Mouse (Mus musculus): ENCODE data around the gene Garnl3.
"Not testable (repeated sequence)": the region's sequence is repeated elsewhere in the genome, so short reads cannot be mapped to it uniquely, and the experiment has no call there.

The Garnl3 gene

DNA sequence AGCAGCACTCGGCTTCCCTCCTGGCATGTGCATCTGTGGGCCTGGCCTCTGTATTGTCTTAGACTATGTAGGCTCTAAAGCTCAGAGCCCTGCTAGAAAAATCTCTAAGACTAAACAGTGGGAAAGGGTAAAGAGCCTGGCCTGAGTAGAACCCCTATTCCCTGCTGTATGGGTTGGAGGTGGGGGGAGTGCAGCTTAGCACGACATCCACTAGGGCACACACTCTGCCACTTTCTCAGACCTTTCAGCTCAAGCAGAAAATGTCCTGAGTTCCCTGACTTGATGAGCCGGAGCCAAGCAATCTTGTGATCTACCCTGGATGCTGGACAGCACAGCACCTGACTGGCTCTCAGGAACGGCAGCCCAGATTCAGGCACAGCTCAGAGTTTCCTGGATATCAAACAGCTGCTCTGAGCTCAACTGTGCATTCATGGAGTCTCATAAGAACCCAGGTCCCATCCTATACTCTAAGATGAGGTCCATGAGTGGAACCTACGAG lies 24.9 kb upstream of the Garnl3 start:
- DNase-seq (ENCODE audit: extremely low spot score): no peak

- peak; percentile 73 for DNase-seq (ENCODE audit: extremely low spot score)
Measured at GRCm38 (mm10) chr2:33154751-33155372, 23.4 kb upstream of the Garnl3 start.

DNA sequence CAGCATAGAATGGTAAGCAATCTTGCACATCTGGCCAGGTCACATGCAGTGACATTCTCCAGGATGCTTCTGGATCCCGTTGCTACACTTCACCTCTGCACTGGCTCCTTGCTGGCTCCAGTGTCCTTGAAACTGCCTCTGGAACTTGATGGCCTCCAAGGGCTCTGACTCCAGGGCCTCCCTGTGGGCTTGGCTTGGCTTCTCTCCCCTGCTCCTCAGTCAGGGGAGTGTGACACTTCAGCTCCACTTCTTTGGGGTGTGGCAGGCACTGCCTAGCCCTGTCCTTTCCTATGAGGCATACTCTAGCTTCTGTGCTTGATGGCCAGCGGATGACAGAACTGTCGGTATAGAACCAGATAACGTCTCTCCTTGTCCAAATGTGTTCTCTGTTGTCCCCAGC lies 15.5 kb upstream of the Garnl3 start:
- no peak for DNase-seq (ENCODE audit: extremely low spot score)

DNA sequence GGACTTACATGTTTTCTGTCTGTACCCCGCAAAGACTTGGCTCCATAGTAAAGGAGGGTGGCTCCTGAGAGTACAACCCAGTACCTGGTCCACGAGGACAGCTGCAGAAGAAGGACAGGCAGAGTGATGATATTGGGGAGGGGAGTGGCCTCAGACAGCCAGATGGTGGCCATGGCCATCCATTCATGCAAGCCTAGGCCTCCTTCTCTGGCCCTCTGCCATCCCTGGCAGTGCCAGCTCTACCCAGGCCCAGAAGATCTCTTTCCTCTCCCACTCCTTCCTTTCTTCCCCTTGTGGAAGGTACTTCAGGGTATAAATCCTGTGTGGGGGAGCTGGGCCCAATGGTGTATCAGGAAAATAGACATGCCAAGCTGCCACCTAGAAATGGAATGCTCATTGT lies 11.8 kb upstream of the Garnl3 start:
- no peak for DNase-seq (ENCODE audit: extremely low spot score)

GRCm38 (mm10) chr2:33138491-33138890 lies 7.0 kb upstream of the Garnl3 start:
- no peak for DNase-seq (ENCODE audit: extremely low spot score)

GRCm38 (mm10) chr2:33137731-33138130 lies 6.3 kb upstream of the Garnl3 start:
- no peak for DNase-seq (ENCODE audit: extremely low spot score)

- DNase-seq (ENCODE audit: extremely low spot score): no peak
Measured at GRCm38 (mm10) chr2:33137244-33137643, 5.8 kb upstream of the Garnl3 start.

- DNase-seq (ENCODE audit: extremely low spot score): no peak
Measured at GRCm38 (mm10) chr2:33136366-33136765, 4.9 kb upstream of the Garnl3 start.

DNA sequence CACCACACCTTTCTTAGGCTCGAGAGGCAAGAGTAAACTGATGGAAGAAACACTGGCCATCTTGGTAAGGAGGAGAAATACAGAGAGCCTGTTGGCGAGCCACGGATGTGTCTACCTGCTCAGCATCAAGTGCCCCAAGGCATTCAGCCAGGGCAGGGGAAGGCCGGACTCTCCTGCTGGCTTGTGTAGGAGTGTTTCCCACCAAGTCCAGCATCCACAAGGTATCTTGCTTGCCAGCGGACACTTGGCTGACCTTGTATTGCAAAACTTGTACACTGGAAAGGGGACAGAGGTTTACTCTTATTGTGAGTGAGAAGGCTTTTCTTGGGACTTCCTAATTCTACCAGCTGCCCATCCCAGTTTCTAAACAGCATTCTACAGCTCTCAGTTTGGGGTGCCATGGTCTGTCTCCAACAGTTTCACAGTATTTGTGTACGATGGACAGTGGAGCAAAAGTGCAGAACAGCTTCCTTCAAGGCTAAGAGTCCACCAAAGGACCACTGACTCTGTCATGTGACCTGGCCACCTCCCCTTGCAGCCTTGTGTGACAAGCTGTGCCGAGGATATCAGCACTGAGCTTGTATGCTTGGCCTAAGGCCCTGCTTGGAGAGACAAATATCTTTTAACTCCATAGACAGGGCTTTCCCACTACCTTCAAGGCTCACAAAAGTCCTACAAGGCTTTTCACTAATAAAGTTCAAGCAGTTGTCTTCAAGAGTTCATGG lies 3.5 kb upstream of the Garnl3 start:
- no peak for DNase-seq (ENCODE audit: extremely low spot score)

- no peak for DNase-seq (ENCODE audit: extremely low spot score)
Measured at GRCm38 (mm10) chr2:33132306-33132705, 852 bp upstream of the Garnl3 start.

GRCm38 (mm10) chr2:33130526-33131483 lies 649 bp downstream of the Garnl3 start:
- DNase-seq (ENCODE audit: extremely low spot score): peak; percentile 99

GRCm38 (mm10) chr2:33130141-33130525 lies 1.3 kb downstream of the Garnl3 start:
- no peak for DNase-seq (ENCODE audit: extremely low spot score)

- no peak for DNase-seq (ENCODE audit: extremely low spot score)
Measured at GRCm38 (mm10) chr2:33129696-33130095, 1.8 kb downstream of the Garnl3 start.

GRCm38 (mm10) chr2:33129005-33129404 lies 2.4 kb downstream of the Garnl3 start:
- no peak for DNase-seq (ENCODE audit: extremely low spot score)

- DNase-seq (ENCODE audit: extremely low spot score): no peak
Measured at GRCm38 (mm10) chr2:33127271-33127670, 4.2 kb downstream of the Garnl3 start.

- no peak for DNase-seq (ENCODE audit: extremely low spot score)
Measured at GRCm38 (mm10) chr2:33122856-33123255, 8.6 kb downstream of the Garnl3 start.

DNA sequence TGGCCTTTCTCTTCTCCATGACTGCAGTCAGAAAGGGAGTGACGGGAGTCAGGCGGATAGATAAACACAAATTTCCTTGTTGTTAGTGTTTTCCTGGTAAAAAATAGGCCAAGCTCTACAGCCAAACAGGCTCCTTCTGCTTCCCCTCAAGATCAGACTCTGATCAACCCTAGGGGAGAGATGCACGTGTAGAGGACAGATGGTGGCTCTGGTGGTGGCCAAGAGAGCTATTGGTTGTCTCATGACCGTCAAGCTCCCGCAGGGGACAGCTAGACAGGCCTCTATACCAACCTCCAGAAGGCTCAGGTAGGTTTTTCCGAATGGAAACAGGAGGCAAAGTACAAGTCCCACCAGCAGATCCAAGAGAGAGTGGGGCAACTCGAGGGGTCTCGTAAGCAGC lies 30.9 kb downstream of the Garnl3 start:
- DNase-seq (ENCODE audit: extremely low spot score): no peak

DNA sequence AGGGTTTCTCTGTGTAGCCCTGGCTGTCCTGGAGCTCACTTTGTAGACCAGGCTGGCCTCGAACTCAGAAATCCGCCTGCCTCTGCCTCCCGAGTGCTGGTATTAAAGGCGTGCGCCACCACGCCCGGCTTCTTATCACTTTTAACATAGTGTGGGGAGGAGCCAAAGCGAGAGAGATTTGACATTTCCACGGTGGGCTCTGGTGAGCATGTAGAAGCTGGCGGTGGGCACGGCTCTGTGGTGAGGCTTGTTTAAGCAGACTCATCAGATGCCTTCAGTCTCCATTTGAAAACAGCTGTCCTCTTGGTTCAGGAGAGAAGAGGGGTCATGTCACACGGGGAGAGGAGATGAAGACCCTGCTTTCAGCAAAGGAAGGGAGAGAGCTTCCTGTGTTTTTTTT lies 34.1 kb downstream of the Garnl3 start:
- DNase-seq (ENCODE audit: extremely low spot score): not testable (repeated sequence)

DNA sequence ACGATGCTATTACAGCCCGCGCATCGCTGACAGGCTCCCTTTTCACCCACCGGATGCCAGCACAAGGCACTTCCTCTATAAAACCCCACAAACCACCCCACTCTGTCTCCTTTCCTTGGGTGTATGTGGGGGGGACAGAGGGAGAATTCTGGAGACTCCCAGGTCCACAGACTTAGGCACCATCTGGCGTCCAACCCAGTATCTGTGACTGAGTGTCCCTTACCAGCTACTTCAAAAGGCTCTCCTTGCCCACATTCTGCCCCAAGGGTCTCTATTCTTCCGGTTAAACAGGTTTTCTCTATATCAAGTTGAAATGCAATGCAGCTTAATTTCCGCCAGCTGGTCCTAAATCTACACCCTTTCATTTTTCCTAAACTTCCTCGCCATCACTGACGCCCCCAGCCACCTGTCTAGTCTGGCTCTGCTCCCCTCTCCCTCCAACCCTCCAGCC lies 36.2 kb downstream of the Garnl3 start:
- DNase-seq (ENCODE audit: extremely low spot score): no peak

DNA sequence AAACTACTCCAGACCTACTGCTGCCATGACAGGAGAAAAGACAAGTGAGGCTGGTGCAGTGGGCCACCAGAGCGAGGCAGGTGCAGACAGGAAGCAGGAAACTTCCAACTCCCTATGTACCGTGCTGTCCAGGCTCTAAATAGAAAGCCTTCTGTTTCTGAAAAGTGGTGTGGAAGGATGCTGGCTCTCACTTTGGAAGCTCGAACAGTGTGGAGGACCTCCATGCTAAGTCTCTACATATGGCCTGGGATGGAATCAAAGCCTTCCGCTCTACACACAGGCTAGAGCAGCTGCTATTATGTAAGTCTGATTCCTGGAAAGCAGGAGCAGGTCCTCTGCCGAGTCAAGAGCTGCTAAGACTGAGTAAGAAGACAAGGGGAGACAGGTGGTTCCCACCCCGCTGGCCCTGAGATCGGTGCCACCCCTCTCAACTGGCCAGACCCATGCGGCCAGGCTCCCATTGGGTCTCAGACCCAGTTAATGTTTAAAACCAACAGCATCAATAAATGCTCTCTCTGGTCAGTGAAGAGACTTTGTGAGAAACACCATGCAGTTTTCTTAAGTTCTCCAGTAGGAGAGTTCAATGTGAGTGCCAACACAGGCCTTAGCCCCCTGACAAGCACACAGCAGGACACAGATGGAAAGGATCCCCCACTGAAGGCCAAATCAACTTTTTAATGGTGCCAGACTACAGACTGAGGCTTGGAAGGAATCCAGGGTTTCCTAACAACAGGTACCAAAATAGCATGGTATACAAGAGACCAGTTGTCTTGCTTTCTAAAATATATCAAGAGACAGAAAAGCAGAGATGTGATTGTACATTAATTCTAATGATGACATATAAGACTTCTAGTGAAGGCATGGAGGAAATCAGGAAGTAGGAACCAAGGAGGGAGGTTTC lies 40.6 kb downstream of the Garnl3 start:
- DNase-seq (ENCODE audit: extremely low spot score): no peak

DNA sequence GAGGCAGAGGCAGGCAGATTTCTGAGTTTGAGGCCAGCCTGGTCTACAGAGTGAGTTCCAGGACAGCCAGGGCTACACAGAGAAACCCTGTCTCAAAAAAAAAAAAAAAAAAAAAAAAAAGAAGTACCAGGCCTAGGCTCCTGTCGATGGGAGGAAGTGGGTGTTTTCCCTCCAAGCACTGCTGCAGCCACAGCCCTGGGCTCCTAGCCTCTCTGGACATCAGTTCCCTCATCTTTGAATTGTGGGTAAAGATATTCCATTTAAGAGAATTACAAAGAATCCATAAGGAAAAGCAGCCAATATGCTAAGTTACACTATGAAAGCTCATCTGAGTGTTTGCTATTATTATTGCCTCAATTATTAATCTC lies 41.4 kb downstream of the Garnl3 start:
- not testable (repeated sequence) for DNase-seq (ENCODE audit: extremely low spot score)

Data from embryo, embryonic 9.5 days (tissue).